Mouse (Mus musculus) CH12.LX (cell line): ENCODE data around the gene Plch1.

ENCODE experiments used
- CTCF ChIP-seq, 2 experiments: IDR thresholded peaks in 1 of 2; conservative IDR thresholded peaks in 1 of 2; 2 replicates each; pipeline ENCODE4 v1.5.1; 2011 to 2012; ENCODE audit warnings: low read depth in 2 of 2, low read length in 2 of 2, improper control_type of control experiment in 1 of 2, inconsistent platforms in 1 of 2, mild to moderate bottlenecking in 1 of 2, moderate library complexity in 1 of 2
- POLR2A ChIP-seq: IDR thresholded peaks from 2 replicates; pipeline ENCODE4 v1.6.1; 2011; ENCODE audit warnings: low read depth, mild to moderate bottlenecking, improper control_type of control experiment, low read length
- POLR2AphosphoS2 ChIP-seq: IDR thresholded peaks from 2 replicates; pipeline ENCODE4 v1.6.1; 2011; ENCODE audit warnings: low read depth, low read length, improper control_type of control experiment
- USF2 ChIP-seq: conservative IDR thresholded peaks from 2 replicates; pipeline ENCODE4 v1.6.1; 2011; ENCODE audit warnings: low read depth, low read length, improper control_type of control experiment
- ZNF384 ChIP-seq: IDR thresholded peaks from 2 replicates; pipeline ENCODE4 v1.6.1; 2012; ENCODE audit warnings: low read depth, low read length, improper control_type of control experiment, inconsistent platforms

DNA sequence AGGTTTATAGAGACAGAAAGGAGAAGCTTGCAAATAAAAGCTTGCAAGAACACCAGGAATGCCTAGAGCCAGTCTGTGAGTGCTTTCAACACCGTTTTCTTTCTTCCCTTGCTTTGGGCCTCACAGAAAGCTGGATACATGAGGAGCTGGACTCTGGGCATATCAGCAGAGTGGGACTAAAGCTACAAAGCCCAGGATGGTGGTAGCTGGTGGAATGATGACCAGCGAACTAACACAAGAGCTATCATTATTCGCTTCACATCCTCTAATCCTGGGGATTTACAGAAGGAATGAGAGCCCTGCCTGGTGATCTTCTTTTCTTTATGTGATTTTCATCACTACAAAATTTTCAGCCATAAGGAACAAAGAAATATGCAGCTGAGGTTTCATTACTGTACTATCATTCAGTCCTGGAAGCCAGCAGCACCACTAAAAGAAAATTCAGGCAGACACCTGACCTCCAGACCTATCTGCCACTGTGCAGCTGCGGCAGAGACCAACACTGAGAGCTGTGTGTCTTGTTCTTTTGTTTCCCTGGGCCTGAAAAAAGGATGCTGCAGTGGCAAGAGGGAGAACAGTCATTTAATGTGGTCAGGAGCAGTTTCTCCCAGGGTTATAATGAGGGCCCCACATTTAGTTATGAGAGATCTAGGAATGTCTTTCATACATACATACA lies 172.5 kb downstream of the Plch1 start:
- no peak for TF ChIP-seq ZNF384
- TF ChIP-seq POLR2A: no peak
- no peak for TF ChIP-seq CTCF (conservative IDR thresholded peaks at IDR 0.05 in 1 of 2, IDR thresholded peaks at IDR 0.05 in 1 of 2; ENCODE audit: low read depth in 2 of 2, low read length in 2 of 2)
- no peak for TF ChIP-seq POLR2AphosphoS2
- TF ChIP-seq USF2: no peak
